Mouse (Mus musculus): Measurements from ENCODE around the gene Dennd1a. TPM values are rescaled to one million over a fixed set of nuclear protein-coding genes. Genes with fewer than 3 reads are reported as not detected.

Dennd1a gene
- total and polyA plus RNA-seq, 3 experiments = 17.6 to 26.8 (median 22.0) TPM

DNA sequence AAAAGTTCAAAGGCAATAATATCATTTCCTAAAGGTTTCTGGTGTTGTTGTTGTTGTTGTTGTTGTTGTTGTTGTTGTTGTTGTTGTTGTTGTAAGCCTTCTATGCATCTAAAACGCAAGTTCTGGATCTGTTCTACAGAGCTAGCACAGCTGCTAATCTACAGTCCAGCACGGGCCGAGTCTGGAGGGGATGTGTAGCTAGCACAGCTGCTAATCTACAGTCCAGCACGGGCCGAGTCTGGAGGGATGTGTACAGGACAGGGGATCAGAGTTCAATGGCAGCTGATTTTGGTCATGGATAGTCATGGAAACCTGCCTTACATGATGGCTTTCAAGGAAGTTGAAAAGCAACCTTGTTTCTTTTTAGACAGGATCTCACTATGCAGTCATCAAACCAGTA lies 57.3 kb downstream of the Dennd1a start:
- Histone ChIP-seq H3K9ac (ENCODE audit: low read depth, low read length) (no peak overlapping the region), H3K79me2 (replicated peaks; ENCODE audit: control insufficient read depth, insufficient read depth, low read length) (peaks cover 5% of the 10 kb centered on the region), H3K27ac (no peak overlapping the region), H3K4me3 (no peak overlapping the region), H3K4me1 (ENCODE audit: control insufficient read depth, insufficient read depth, low read length) (no peaks in the 10 kb centered on the region), H3K36me3 (ENCODE audit: control insufficient read depth, insufficient read depth, low read length) (no peaks in the 10 kb centered on the region), H3K27me3 (ENCODE audit: control insufficient read depth, insufficient read depth, low read length) (0 out of 2 replicates have a peak, but pooled peaks cover 1% of the 10 kb centered on the region)
- 61% methylated on average over 5 of the region's 5 CpGs for WGBS
- no peak for DNase-seq
- intact Hi-C loops (cut with DNase I) = no loop called here
- TF ChIP-seq CTCF (IDR thresholded peaks at IDR 0.05) (no peak), POLR2A (IDR thresholded peaks at IDR 0.05; ENCODE audit: insufficient read depth, low read depth, low read length) (no peak), EP300 (IDR thresholded peaks at IDR 0.05; ENCODE audit: insufficient read depth, low read depth, low read length) (no peak)

DNA sequence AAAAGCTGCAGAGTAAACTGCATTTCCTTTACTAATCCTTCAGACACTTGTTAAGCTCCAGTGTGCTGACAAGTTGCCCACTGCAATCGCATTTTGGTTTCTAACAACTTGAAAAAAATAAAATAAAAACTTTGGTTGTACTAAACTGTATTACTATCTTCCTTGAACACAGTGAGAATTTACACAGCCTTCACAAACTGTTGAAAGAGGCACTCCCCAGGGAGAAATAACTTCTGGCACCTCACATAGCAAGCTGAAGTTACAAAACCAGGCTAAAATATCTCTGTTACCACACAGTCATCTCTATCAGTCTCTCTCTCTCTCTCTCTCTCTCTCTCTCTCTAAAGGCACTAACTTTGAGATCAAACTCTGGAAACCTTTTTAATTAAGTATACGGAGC lies 63.4 kb downstream of the Dennd1a start:
- DNase-seq = peak in 1 of 2 experiments; percentile 19
- no peak for TF ChIP-seq POLR2A (IDR thresholded peaks at IDR 0.05; ENCODE audit: insufficient read depth, low read depth, low read length)
- TF ChIP-seq CTCF (IDR thresholded peaks at IDR 0.05) = no peak
- TF ChIP-seq EP300 (IDR thresholded peaks at IDR 0.05; ENCODE audit: insufficient read depth, low read depth, low read length) = no peak
- no peaks in the 10 kb centered on the region for H3K4me1 ChIP-seq (ENCODE audit: control insufficient read depth, insufficient read depth, low read length)
- H3K79me2 ChIP-seq (replicated peaks; ENCODE audit: control insufficient read depth, insufficient read depth, low read length) = peaks cover 2% of the 10 kb centered on the region
- no peaks in the 10 kb centered on the region for H3K27me3 ChIP-seq (ENCODE audit: control insufficient read depth, insufficient read depth, low read length)
- H3K9ac ChIP-seq (ENCODE audit: low read depth, low read length) = no peak overlapping the region
- 71% methylated on average over 2 of the region's 2 CpGs for WGBS
- intact Hi-C loops (cut with DNase I) = no loop called here
- H3K36me3 ChIP-seq (ENCODE audit: control insufficient read depth, insufficient read depth, low read length) = no peaks in the 10 kb centered on the region; the same call in 1 of the 2 replicates
- H3K4me3 ChIP-seq = no peak overlapping the region
- no peak overlapping the region for H3K27ac ChIP-seq

DNA sequence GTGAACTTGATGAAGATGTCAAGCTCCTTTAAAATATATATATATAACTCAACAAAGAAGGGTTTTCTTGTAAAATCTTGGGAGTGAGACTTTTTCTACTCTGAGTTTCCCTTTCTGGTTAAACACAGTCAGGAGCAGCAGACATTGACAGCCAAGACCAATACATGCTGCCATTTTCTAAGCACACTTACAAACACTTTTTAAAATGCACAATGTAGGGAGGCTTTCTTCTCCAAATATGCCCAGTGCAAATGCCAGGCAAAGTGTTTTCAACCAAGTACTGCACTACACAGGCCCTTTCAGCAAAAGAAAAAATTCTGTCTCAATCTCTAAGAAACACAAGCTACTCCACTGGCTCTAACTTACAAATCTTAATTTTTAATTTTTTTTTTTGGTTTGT lies 65.7 kb downstream of the Dennd1a start:
- no peak for DNase-seq
- H3K4me1 ChIP-seq (ENCODE audit: control insufficient read depth, insufficient read depth, low read length) = no peaks in the 10 kb centered on the region
- no peak overlapping the region for H3K27ac ChIP-seq
- no peak overlapping the region for H3K9ac ChIP-seq (ENCODE audit: low read depth, low read length)
- no peaks in the 10 kb centered on the region; the same call in 1 of the 2 replicates for H3K36me3 ChIP-seq (ENCODE audit: control insufficient read depth, insufficient read depth, low read length)
- H3K27me3 ChIP-seq (ENCODE audit: control insufficient read depth, insufficient read depth, low read length) = no peaks in the 10 kb centered on the region
- H3K4me3 ChIP-seq = no peak overlapping the region
- H3K79me2 ChIP-seq (replicated peaks; ENCODE audit: control insufficient read depth, insufficient read depth, low read length) = peaks cover 2% of the 10 kb centered on the region; the same call in 1 of the 2 replicates
- intact Hi-C loops (cut with DNase I) = no loop called here
- TF ChIP-seq CTCF (IDR thresholded peaks at IDR 0.05) (no peak), POLR2A (IDR thresholded peaks at IDR 0.05; ENCODE audit: insufficient read depth, low read depth, low read length) (no peak), EP300 (IDR thresholded peaks at IDR 0.05; ENCODE audit: insufficient read depth, low read depth, low read length) (no peak)

DNA sequence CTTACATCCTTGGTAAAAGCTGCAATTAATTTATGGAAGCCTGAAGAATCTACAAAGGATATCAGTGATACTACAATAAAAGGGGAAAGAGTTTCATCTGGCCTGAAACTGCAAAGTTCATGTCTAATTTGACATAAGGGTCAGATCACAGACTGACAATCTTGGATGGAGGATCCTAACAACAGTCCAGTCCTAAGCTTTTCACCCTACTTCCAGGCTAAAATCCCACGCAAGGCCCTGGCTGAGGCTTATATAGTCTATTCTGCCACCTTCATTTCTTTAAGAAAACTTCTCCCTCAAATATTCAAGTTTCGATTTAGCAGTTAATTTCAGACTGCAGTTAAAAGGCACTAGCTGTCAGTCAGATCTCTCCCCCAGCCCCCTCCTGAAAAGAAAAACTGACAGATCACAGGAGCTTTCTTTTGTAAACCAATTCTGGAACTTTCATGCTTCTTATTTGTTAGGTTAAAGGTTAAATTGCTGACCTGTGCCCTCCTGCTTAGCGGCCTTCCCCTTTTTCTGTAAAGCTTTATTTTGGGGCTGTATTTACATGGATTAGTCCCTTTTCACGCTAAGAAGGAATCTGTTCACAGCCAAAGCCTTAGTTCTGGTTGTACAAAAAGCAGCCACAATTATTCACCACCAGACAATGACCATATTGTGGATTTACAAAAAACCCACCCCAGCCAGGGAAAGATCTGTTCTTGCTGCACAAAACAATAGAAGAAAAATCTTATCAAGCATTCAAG lies 66.3 kb downstream of the Dennd1a start:
- 72% methylated on average over 4 of the region's 4 CpGs for WGBS
- intact Hi-C loops (cut with DNase I) = no loop called here

DNA sequence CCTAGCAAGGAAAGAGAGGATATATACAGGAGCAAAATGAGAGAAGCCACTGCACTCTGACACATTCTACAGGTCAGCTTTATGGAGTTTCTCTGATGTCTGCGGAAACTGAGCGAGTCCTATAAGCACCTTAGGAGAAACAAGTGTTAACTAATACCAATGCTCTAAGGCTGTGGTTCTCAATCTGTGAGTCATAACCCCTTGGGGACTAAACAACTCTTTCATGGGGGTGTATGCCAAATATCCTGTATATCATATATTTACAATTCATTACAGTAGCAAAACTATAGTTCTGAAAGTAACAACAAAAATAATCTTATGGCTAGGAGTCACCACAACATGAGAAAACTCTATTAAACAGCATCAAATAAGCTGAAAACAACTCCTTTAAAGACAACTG lies 67.5 kb downstream of the Dennd1a start:
- no peak overlapping the region for H3K4me3 ChIP-seq
- intact Hi-C loops (cut with DNase I) = no loop called here
- WGBS = 94% methylated on average over 2 of the region's 2 CpGs

More for the DNA sequence above, 66.3 kb downstream of the Dennd1a start:
- Histone ChIP-seq H3K4me1 (ENCODE audit: control insufficient read depth, insufficient read depth, low read length) (no peaks in the 10 kb centered on the region), H3K27ac (no peak overlapping the region), H3K36me3 (ENCODE audit: control insufficient read depth, insufficient read depth, low read length) (no peaks in the 10 kb centered on the region; the same call in 1 of the 2 replicates), H3K9ac (ENCODE audit: low read depth, low read length) (no peak overlapping the region), H3K27me3 (ENCODE audit: control insufficient read depth, insufficient read depth, low read length) (no peaks in the 10 kb centered on the region), H3K79me2 (replicated peaks; ENCODE audit: control insufficient read depth, insufficient read depth, low read length) (peaks cover 2% of the 10 kb centered on the region; the same call in 1 of the 2 replicates), H3K4me3 (no peak overlapping the region)
- no peak for DNase-seq
- TF ChIP-seq CTCF (IDR thresholded peaks at IDR 0.05) (no peak), POLR2A (IDR thresholded peaks at IDR 0.05; ENCODE audit: insufficient read depth, low read depth, low read length) (no peak), EP300 (IDR thresholded peaks at IDR 0.05; ENCODE audit: insufficient read depth, low read depth, low read length) (no peak)

DNA sequence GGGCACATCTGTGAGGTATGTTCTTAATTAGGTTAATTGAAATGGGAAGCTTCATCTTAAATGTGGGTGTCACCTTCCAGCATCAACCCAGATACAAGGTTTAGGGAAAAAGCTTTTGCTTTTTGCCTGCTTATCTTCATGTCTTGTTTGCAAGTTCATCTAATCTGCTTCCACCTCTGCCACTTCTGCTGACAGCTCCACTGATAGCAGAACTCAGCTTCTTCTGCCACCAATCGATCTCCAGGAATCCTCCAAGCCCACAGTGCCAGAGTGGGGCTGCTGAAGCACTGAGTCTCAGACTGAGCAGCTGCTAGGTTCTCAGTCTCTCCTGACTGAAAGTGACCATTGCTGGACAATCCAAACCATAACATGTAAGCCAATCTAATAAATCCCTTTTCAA lies 74.1 kb downstream of the Dennd1a start:
- intact Hi-C loops (cut with DNase I) = no loop called here
- H3K4me1 ChIP-seq (ENCODE audit: control insufficient read depth, insufficient read depth, low read length) = no peaks in the 10 kb centered on the region

More for the DNA sequence above, 67.5 kb downstream of the Dennd1a start:
- no peaks in the 10 kb centered on the region for H3K27me3 ChIP-seq (ENCODE audit: control insufficient read depth, insufficient read depth, low read length)
- H3K36me3 ChIP-seq (ENCODE audit: control insufficient read depth, insufficient read depth, low read length) = no peaks in the 10 kb centered on the region; the same call in 1 of the 2 replicates
- H3K27ac ChIP-seq = no peak overlapping the region
- peaks cover 2% of the 10 kb centered on the region; the same call in 1 of the 2 replicates for H3K79me2 ChIP-seq (replicated peaks; ENCODE audit: control insufficient read depth, insufficient read depth, low read length)
- no peak overlapping the region for H3K9ac ChIP-seq (ENCODE audit: low read depth, low read length)
- TF ChIP-seq CTCF (IDR thresholded peaks at IDR 0.05) = no peak
- no peak for TF ChIP-seq EP300 (IDR thresholded peaks at IDR 0.05; ENCODE audit: insufficient read depth, low read depth, low read length)
- no peak for TF ChIP-seq POLR2A (IDR thresholded peaks at IDR 0.05; ENCODE audit: insufficient read depth, low read depth, low read length)
- no peak for DNase-seq
- H3K4me1 ChIP-seq (ENCODE audit: control insufficient read depth, insufficient read depth, low read length) = no peaks in the 10 kb centered on the region

More for the DNA sequence above, 74.1 kb downstream of the Dennd1a start:
- H3K4me3 ChIP-seq = no peak overlapping the region
- no peaks in the 10 kb centered on the region for H3K27me3 ChIP-seq (ENCODE audit: control insufficient read depth, insufficient read depth, low read length)
- TF ChIP-seq POLR2A (IDR thresholded peaks at IDR 0.05; ENCODE audit: insufficient read depth, low read depth, low read length) (no peak), EP300 (IDR thresholded peaks at IDR 0.05; ENCODE audit: insufficient read depth, low read depth, low read length) (no peak), CTCF (IDR thresholded peaks at IDR 0.05) (no peak)
- H3K36me3 ChIP-seq (ENCODE audit: control insufficient read depth, insufficient read depth, low read length) = no peaks in the 10 kb centered on the region
- WGBS = 34% methylated on average over 1 of the region's 1 CpGs
- DNase-seq = no peak
- H3K9ac ChIP-seq (ENCODE audit: low read depth, low read length) = no peak overlapping the region
- H3K79me2 ChIP-seq (replicated peaks; ENCODE audit: control insufficient read depth, insufficient read depth, low read length) = no peaks in the 10 kb centered on the region
- no peak overlapping the region for H3K27ac ChIP-seq

Measured in heart, adult 2 months (tissue).